Mouse (Mus musculus) yolk sac, embryonic 10.5 days (tissue): ENCODE measurements around the gene Gm28998.
"Not testable (repeated sequence)": the region's sequence is repeated elsewhere in the genome, so short reads cannot be mapped to it uniquely, and the experiment has no call there.

Experiments
- DNase-seq: peaks from one replicate; pipeline ENCODE4 v3.0.0-alpha.2; 2017; ENCODE audit warnings: low spot score

The Gm28998 gene

DNA sequence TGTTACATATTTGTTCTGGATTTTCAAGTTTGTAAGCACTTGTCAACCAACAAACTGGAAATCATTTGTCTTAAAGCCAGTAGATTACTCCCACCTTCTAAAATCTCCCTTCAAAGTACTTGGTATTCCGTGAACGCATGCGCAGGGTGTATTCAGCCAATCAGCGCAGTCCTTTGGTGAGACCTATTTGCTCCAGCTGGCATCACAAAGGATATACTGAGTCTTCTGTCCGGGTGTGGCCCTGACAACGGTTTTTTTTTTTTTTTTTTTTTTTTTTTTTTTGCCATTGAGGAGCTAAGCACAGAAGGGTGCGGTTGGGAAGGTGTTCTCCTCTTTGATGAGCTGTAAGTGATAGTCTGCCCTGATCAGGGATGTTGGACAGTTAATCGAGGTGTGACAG is at the start of gene Gm28998:
Gene Gm28998 (plus strand): TSS at position 301 of the 400 bp plus-strand sequence.
- DNase-seq, result not testable (repeated sequence)
